Mouse (Mus musculus) kidney, adult 2 months (tissue): ENCODE results near the gene Cyb5b.

Experiments used
- CTCF ChIP-seq: fragments of 200-500 bp; conservative IDR thresholded peaks from 2 replicates; pipeline ENCODE4 v1.5.1; 2011; ENCODE audit warnings: low read depth, mild to moderate bottlenecking, control low read depth, low read length, moderate library complexity, mixed read lengths; ENCODE audit not compliant: insufficient read depth, insufficient read length
- POLR2A ChIP-seq: fragments of 200-500 bp; IDR thresholded peaks from one replicate; pipeline ENCODE4 v1.6.1; 2011; ENCODE audit warnings: low read depth, low read length, control low read depth

DNA sequence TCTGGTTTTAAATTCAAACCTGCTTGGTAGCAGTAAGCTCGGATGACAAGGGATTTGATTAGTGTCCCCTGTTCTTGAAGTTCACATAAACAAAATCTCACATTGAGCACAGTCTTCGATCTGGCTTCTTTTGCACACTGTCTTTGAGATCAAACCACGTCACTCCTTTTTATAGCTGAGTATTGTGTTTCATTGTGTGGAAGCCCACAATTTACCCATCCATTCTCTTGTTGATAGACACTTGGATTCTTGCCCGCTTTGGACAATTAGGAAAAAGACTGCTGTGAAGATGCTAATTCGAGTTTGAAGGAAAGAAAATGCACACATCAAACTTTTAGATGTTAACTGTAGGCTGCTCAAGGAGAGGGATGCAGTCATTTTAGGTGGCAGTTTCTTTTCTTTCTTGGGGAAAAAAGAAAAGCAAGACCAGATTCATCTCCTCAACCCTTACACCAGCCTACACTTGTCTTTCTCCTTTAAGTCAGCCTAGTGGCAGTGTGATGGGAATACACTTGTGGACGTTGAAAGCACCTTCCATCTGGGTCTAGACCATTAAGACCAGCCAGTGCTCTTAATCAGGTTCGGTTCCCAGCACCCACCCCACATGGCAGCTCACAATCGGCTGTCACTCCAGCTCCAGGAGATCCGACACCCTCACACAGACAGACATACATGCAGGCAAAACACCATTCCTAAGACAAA lies 39.7 kb upstream of the Cyb5b start:
- TF ChIP-seq CTCF (no peak), POLR2A (no peak)
